Mouse (Mus musculus): ENCODE results near the gene Tmem167.

- TF ChIP-seq CTCF (IDR thresholded peaks at IDR 0.05 in 2 of 3, conservative IDR thresholded peaks at IDR 0.05 in 1 of 3; ENCODE audit: control insufficient read depth in 1 of 3, insufficient read depth in 1 of 3, low read depth in 2 of 3, low read length in 3 of 3, poor library complexity in 1 of 3, severe bottlenecking in 1 of 3) (no peak), POLR2AphosphoS2 (IDR thresholded peaks at IDR 0.05; ENCODE audit: low read length) (no peak)
Measured at GRCm38 (mm10) chr13:90052408-90052807, 36.5 kb upstream of the Tmem167 start.
